Mouse (Mus musculus) lung, postnatal 0 days (tissue): ENCODE data around the gene Tango2. TPM values are rescaled to one million over a fixed set of nuclear protein-coding genes. Genes with fewer than 3 reads are reported as not detected.

ENCODE experiments used
- ATAC-seq: fragments of 200-750 bp; cut with Nextera tagmentation; 2 replicates; pipeline ENCODE4 v1.8.0; 2017; ENCODE audit warnings: moderate library complexity
- DNase-seq: peaks from one replicate; pipeline ENCODE4 v3.0.0-alpha.2; 2016; ENCODE audit warnings: low spot score
- H3K27ac ChIP-seq: fragments of 300-500 bp; sonication (generic); 2 replicates; pipeline ENCODE4 v1.5.1; 2014; ENCODE audit warnings: antibody characterized with exemption, mild to moderate bottlenecking, low read length, mixed read lengths
- H3K27me3 ChIP-seq: fragments of 300-500 bp; sonication (generic); replicated peaks from 2 replicates; pipeline ENCODE4 v1.6.1; 2014; ENCODE audit warnings: low read length, mixed read lengths; ENCODE audit not compliant: insufficient read depth
- H3K36me3 ChIP-seq: fragments of 300-500 bp; sonication (generic); 2 replicates; pipeline ENCODE4 v1.6.1; 2014; ENCODE audit warnings: low read length, mixed read lengths; ENCODE audit not compliant: insufficient read depth
- H3K4me1 ChIP-seq: fragments of 300-500 bp; sonication (generic); 2 replicates; pipeline ENCODE4 v1.6.1; 2014; ENCODE audit warnings: antibody characterized with exemption, low read depth, low read length, mixed read lengths; ENCODE audit not compliant: insufficient read depth
- H3K4me2 ChIP-seq: fragments of 300-500 bp; sonication (generic); replicated peaks from 2 replicates; pipeline ENCODE4 v1.6.1; 2014; ENCODE audit warnings: low read depth, mild to moderate bottlenecking, low read length, moderate library complexity, mixed read lengths
- H3K4me3 ChIP-seq: fragments of 300-500 bp; sonication (generic); 2 replicates; pipeline ENCODE4 v1.5.1; 2014; ENCODE audit warnings: low read depth, low read length
- H3K9ac ChIP-seq: fragments of 300-500 bp; sonication (generic); replicated peaks from 2 replicates; pipeline ENCODE4 v1.6.1; 2014; ENCODE audit warnings: low read depth, mild to moderate bottlenecking
- H3K9me3 ChIP-seq: fragments of 300-500 bp; sonication (generic); 2 replicates; pipeline ENCODE4 v1.6.1; 2016; ENCODE audit warnings: low read length, mixed read lengths
- CTCF ChIP-seq: IDR thresholded peaks from 2 replicates; pipeline ENCODE4 v1.5.1; 2016; ENCODE audit warnings: antibody characterized with exemption, mild to moderate bottlenecking
- EP300 ChIP-seq: IDR thresholded peaks from 2 replicates; pipeline ENCODE4 v1.6.1; 2016; ENCODE audit warnings: antibody characterized with exemption, mild to moderate bottlenecking, control low read depth
- WGBS: fragments of 180-500 bp; shearing (Covaris S2); extraction: QIAGEN DNeasy Blood & Tissue Kit; methylation state at CpG from one replicate; pipeline ENCODE4 v1.1.7; 2014; 5-methylcytosine and 5-hydroxymethylcytosine counted together
- polyA plus RNA-seq: library from polyadenylated mRNA; unstranded; fragments of >200 nt; fragmentation: Nextera tagmentation; extraction: Ambion mirVana; gene quantifications from 2 replicates; pipeline ENCODE4 v1.2.1, GENCODE M21; 2015

Gene Tango2
- polyA plus RNA-seq, 1 experiment from 2014 or later = 25.2 TPM

GRCm38 (mm10) chr16:18378489-18378888 lies 30.6 kb upstream of the Tango2 start:
- no peaks in the 10 kb centered on the region for H3K27me3 ChIP-seq
- H3K9ac ChIP-seq = no peak overlapping the region
- DNase-seq = no peak
- no peaks in the 10 kb centered on the region for H3K36me3 ChIP-seq
- H3K4me2 ChIP-seq = no peak overlapping the region
- no peak overlapping the region for H3K27ac ChIP-seq
- peaks cover under 1% of the 10 kb centered on the region; the same call in 1 of the 2 replicates for H3K4me1 ChIP-seq
- TF ChIP-seq CTCF = no peak
- TF ChIP-seq EP300 = no peak
- no peaks in the 10 kb centered on the region for H3K9me3 ChIP-seq
- ATAC-seq = no peak
- H3K4me3 ChIP-seq = no peak overlapping the region
- WGBS = 48% methylated on average over 1 of the region's 1 CpGs

- Histone ChIP-seq H3K27ac (no peak overlapping the region), H3K9me3 (no peaks in the 10 kb centered on the region), H3K4me3 (no peak overlapping the region), H3K4me2 (no peak overlapping the region), H3K36me3 (no peaks in the 10 kb centered on the region), H3K27me3 (no peaks in the 10 kb centered on the region), H3K9ac (no peak overlapping the region), H3K4me1 (no peaks in the 10 kb centered on the region)
- DNase-seq (no peak), ATAC-seq (no peak)
- 47% methylated on average over 3 of the region's 3 CpGs for WGBS
- TF ChIP-seq CTCF (no peak), EP300 (no peak)
Observed at GRCm38 (mm10) chr16:18377203-18377602, 29.3 kb upstream of the Tango2 start.

- Histone ChIP-seq H3K4me3 (no peak overlapping the region), H3K9me3 (no peaks in the 10 kb centered on the region), H3K4me2 (no peak overlapping the region), H3K36me3 (no peaks in the 10 kb centered on the region), H3K9ac (no peak overlapping the region), H3K4me1 (no peaks in the 10 kb centered on the region), H3K27ac (no peak overlapping the region), H3K27me3 (no peaks in the 10 kb centered on the region)
- no peak for ATAC-seq
- WGBS = 77% methylated on average over 6 of the region's 7 CpGs
- no peak for TF ChIP-seq EP300
- TF ChIP-seq CTCF = no peak
- DNase-seq = no peak
Observed at GRCm38 (mm10) chr16:18376297-18376954, 28.5 kb upstream of the Tango2 start.

GRCm38 (mm10) chr16:18373632-18374031 lies 25.7 kb upstream of the Tango2 start:
- Histone ChIP-seq H3K4me3 (no peak overlapping the region), H3K27me3 (no peaks in the 10 kb centered on the region), H3K4me1 (no peaks in the 10 kb centered on the region), H3K9me3 (no peaks in the 10 kb centered on the region), H3K9ac (no peak overlapping the region), H3K36me3 (no peaks in the 10 kb centered on the region), H3K4me2 (no peak overlapping the region), H3K27ac (no peak overlapping the region)
- no peak for ATAC-seq
- WGBS = 93% methylated on average over 4 of the region's 4 CpGs
- TF ChIP-seq EP300 = no peak
- DNase-seq = no peak

GRCm38 (mm10) chr16:18370197-18370596 lies 22.3 kb upstream of the Tango2 start:
- no peaks in the 10 kb centered on the region for H3K27me3 ChIP-seq
- no peak overlapping the region for H3K9ac ChIP-seq
- ATAC-seq = no peak
- WGBS = 88% methylated on average over 3 of the region's 3 CpGs
- H3K4me1 ChIP-seq = no peaks in the 10 kb centered on the region
- H3K4me3 ChIP-seq = no peak overlapping the region
- no peaks in the 10 kb centered on the region for H3K36me3 ChIP-seq
- H3K9me3 ChIP-seq = no peaks in the 10 kb centered on the region
- DNase-seq = no peak
- no peak overlapping the region for H3K4me2 ChIP-seq
- H3K27ac ChIP-seq = no peak overlapping the region
- TF ChIP-seq EP300 (no peak), CTCF (no peak)

- Histone ChIP-seq H3K27me3 (no peaks in the 10 kb centered on the region), H3K4me3 (no peak overlapping the region), H3K4me1 (no peaks in the 10 kb centered on the region), H3K27ac (no peak overlapping the region), H3K4me2 (no peak overlapping the region), H3K36me3 (no peaks in the 10 kb centered on the region), H3K9me3 (no peaks in the 10 kb centered on the region), H3K9ac (no peak overlapping the region)
- no peak for TF ChIP-seq CTCF
- TF ChIP-seq EP300 = no peak
- DNase-seq (no peak), ATAC-seq (no peak)
- 71% methylated on average over 4 of the region's 4 CpGs for WGBS
Observed at GRCm38 (mm10) chr16:18366849-18367248, 18.9 kb upstream of the Tango2 start.

- DNase-seq = no peak
- Histone ChIP-seq H3K9ac (no peak overlapping the region), H3K27ac (no peak overlapping the region), H3K9me3 (no peaks in the 10 kb centered on the region), H3K4me3 (no peak overlapping the region), H3K27me3 (no peaks in the 10 kb centered on the region), H3K4me2 (no peak overlapping the region), H3K4me1 (no peaks in the 10 kb centered on the region), H3K36me3 (no peaks in the 10 kb centered on the region)
- no peak for ATAC-seq
- WGBS = 72% methylated on average over 8 of the region's 8 CpGs
- TF ChIP-seq EP300 = no peak
- no peak for TF ChIP-seq CTCF
Observed at GRCm38 (mm10) chr16:18362948-18363347, 15.0 kb upstream of the Tango2 start.
